ENCODE assay signal across 15 mouse cellular contexts in the genomic region with DNA sequence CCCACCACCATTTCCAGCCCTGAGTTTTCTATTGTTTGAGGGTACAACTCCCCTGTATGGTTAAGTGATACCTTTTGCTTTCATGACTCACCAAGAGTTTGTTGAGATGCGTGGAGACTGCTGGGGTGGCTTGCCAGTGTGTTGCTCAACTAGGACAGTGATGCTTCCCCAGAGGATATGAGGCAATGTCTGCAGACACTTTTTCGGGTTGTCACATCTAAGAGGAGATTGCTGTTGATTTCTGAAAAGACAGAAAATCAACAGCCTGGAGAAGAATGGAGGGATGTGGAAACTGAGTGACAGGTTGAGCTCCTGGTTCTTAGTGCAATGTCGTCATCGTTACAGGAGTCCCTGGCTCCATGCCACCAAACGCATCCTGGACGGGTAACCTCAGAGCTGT. TPM values are rescaled to one million over a fixed set of nuclear protein-coding genes. Genes with fewer than 3 reads are reported as not detected.
DNase-seq lines count a peak whose midpoint lies in the region; ATAC-seq lines count a peak whose summit lies in the region.
"Had no signal": no experiment of that assay in that cellular context is flagged by ENCODE, and none has a peak within 500 bp of the region (broad histone marks: within the 10 kb centered on the region; RNA-seq: fewer than 3 reads in every experiment).

No protein-coding gene starts in this region.

- no peak for ATAC-seq in erythroid progenitor cell, adult 5-6 weeks (replicated peaks; ENCODE audit: low FRiP score, poor library complexity, severe bottlenecking)
- ATAC-seq: forebrain, postnatal 0 days; midbrain, embryonic 16.5 days had no signal

- peak; percentile 17 for DNase-seq in adrenal gland, postnatal 10 days
- DNase-seq in adrenal gland, adult 2 months, result no peak
- peak; percentile 35 for DNase-seq in layer of hippocampus, adult 9-11 months
- DNase-seq in layer of hippocampus, postnatal 10 days (ENCODE audit: low spot score in 2 of 2), result no peak
- DNase-seq in 416B (ENCODE audit: low read depth), result peak; percentile 85
- DNase-seq in gonadal fat pad, adult 2 months (ENCODE audit: low read depth), result peak; percentile 42
- DNase-seq in left cerebral cortex, adult 9 months (ENCODE audit: low spot score in 2 of 2), result no peak
- DNase-seq: cerebellum, adult 2 months; embryo, embryonic 11 days; forebrain, postnatal 0 days; gastrocnemius, postnatal 25 days; heart, postnatal 36 days; thymus, postnatal 25 days had no signal

RNA-seq across cellular contexts. Expression of gene Pak1ip1, which starts 47.6 kb away (rescaled TPM):
- 10 to 100 TPM; 48.0 to 55.5 TPM for total RNA-seq in adrenal gland, postnatal 10 days (2021)
- 10 to 100 TPM; 50.1 to 61.7 TPM for total RNA-seq in adrenal gland, adult 2 months (2021)
- polyA plus RNA-seq in adrenal gland, adult 2 months (2012; rRNA removed), result 78.6 and 87.0 TPM in 2 replicates
- total RNA-seq in layer of hippocampus, postnatal 10 days (2021), result 10 to 100 TPM; 34.8 to 34.9 TPM
- 37.1 and 46.5 TPM in 2 replicates for polyA plus RNA-seq in gonadal fat pad, adult 2 months (2012; rRNA removed)
- total RNA-seq in erythroid progenitor cell, adult 5-6 weeks (2015; ENCODE audit: low replicate concordance), result 46.5 and 88.0 TPM in 2 replicates
- 63.4 and 63.5 TPM in 2 replicates for total RNA-seq in erythroid progenitor cell, adult 5-6 weeks (2017; ENCODE audit: low replicate concordance)

Comparison
In these comparisons a context has a peak if more than half of its experiments do, and no peak if none do; other contexts are left out.
1. DNase-seq: peak in adrenal gland, postnatal 10 days (single experiment), layer of hippocampus, adult 9-11 months (single experiment), 416B (single experiment) and gonadal fat pad, adult 2 months (single experiment); none in adrenal gland, adult 2 months (single experiment), layer of hippocampus, postnatal 10 days (0 of 2) and left cerebral cortex, adult 9 months (0 of 2).